Mouse (Mus musculus): Measurements from ENCODE around the gene Hrk. TPM values are rescaled to one million over a fixed set of nuclear protein-coding genes. Genes with fewer than 3 reads are reported as not detected.

Gene Hrk
- polyA plus RNA-seq, 1 experiment from 2014 or later = 5.3 TPM

Other genes starting within 250 kb of the Hrk start
- 137 and 144 TPM in 2 replicates for gene Fbxo21, start 187.9 kb upstream of the Hrk start, polyA plus RNA-seq (2016; fragmentation: Nextera tagmentation; extraction: Ambion mirVana)
- gene Tesc, start 136.9 kb upstream of the Hrk start, polyA plus RNA-seq (2016; fragmentation: Nextera tagmentation; extraction: Ambion mirVana) = 1.4 and 1.8 TPM in 2 replicates
- 38.4 and 40.4 TPM in 2 replicates for gene Fbxw8, start 9.2 kb upstream of the Hrk start, polyA plus RNA-seq (2016; fragmentation: Nextera tagmentation; extraction: Ambion mirVana)
- 9.6 and 11.3 TPM in 2 replicates for gene Rnft2, start 80.5 kb downstream of the Hrk start, polyA plus RNA-seq (2016; fragmentation: Nextera tagmentation; extraction: Ambion mirVana)
- 13.8 and 14.4 TPM in 2 replicates for gene 2410131K14Rik, start 80.6 kb downstream of the Hrk start, polyA plus RNA-seq (2016; fragmentation: Nextera tagmentation; extraction: Ambion mirVana)